Mouse (Mus musculus) right cerebral cortex, postnatal 10 days (tissue): ENCODE data around the gene Med15.

Experiments
- DNase-seq, 2 experiments: peaks; one replicate each; pipeline ENCODE4 v3.0.0; 2021; ENCODE audit warnings: low spot score in 2 of 2

The Med15 gene

DNA sequence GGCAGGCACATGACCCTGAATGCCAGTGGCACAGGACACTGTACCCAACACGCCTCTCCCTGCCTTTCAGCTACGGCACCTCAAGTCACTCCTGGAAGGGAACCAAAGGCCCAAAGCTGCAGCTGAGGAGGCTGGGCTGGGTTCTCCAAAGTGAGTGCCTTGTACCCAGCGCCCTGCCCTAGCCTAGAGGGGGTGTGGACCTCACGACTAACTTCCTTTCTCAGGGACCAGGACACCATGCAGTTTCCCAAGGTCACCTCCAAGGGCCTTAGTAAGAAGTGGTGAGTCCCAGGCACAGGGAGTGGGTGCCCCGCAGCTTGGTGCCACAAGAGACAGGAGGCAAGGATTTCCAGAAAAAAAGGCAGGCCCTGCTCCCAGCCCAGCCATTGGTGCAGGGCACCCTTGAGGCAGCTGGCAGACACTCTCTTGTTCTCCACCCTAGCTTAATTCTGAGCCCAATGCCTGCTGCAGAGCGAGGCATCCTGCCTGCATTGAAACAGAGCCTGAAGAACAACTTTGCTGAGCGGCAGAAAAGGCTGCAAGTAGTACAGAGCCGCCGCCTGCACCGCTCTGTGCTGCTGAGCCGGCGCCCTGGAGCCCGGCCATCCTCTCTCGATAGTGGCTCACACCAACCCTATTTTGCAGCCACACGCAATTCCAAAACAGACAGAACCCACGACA lies 82.6 kb downstream of the Med15 start:
- DNase-seq, result peak in 1 of 2 experiments; percentile 47

DNA sequence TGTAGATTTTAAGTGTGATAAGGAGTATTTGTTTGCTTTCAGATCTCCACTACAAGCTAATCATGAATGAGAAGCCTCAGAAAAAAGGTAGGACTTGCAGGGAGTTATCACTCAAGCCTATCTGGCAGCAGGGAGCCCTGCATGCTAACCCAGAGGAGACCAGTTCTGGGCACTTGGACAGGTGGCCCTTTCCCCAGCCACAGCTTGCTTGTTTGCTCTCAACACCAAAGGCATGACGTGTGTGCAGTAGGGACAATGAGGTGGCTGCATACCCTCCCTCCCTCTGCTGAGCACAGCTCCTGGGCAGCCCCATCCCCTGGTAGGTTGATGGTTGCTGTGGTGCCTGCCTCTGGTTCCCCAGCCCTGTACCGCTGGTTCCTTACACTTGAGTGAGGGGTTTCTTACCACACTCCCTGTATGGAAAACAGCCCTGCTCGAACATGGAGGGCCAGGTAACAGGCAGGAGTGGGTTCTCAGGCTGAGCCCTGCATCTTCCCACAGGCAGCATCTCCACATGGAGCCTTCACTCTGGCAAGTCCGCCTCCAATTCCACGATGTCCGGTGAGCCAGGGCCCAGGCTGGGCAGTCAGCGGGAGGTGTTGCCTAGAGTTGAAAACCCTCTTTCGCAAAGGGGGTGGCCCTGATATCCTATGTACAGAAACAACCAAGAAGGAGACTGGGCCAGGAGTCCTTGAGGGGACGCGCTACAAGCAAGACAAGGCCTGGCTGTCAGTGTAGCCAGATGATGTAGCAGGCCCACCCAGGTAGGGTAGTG lies 84.9 kb downstream of the Med15 start:
- DNase-seq, result no peak

DNA sequence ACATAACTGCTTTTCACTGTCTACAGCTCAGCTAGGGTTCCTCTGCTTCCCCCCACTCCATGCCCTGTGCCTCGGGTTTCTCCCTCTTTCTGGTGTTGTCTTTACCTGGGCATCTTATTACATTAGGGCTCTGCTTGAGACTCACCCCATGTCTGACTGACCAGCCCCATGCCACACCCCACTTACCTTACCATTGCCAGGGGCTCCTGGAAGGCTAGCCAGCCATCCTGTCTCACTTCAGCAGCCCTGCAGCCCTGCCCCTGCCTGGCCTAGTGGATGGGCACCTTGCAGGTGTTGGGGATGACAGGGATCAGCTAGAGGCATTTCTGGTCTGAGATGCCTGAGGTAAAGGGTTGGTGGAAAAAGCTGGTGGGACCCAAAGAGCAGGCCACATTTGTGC lies 85.5 kb downstream of the Med15 start:
- no peak for DNase-seq

DNA sequence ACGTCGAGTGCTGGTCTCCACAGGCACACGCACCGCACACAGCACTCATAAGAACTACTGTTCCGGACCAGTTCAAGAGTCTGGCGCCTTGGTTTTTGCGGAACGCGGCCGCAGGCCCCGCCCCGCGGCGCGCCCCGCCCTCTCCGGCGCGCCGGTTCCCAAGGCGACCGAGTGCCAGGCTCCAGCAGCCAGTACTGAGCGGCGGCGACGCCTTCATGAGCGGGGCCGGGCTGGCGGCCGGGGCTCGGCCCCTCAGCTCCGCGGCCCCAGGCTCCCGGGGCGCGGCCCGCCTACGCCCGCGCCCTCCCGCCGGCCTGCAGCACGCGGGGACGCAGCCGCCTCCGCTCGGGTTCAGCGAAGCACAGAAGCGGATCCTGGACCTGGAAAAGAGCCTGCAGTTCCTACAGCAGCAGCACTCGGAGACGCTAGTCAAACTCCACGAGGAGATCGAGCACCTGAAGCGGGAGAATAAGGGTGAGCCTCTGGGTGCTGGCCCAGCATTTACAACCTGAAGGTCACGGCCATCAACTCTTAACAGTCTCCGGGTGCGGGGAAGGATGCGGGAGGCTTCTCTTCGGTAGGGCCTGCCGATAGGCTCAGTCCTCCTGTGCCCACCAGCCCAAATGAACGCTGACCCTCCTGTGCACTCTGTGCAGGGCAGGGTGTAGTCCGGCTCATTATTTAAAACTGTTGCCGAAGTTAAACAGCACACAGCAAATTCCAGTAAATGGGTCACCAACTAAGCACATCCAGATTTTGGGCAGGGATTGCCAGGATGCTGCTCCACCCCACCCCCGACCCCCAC lies 86.2 kb downstream of the Med15 start, which contains the start of gene Ccdc74a:
TSS of gene Ccdc74a (plus strand) at position 161 of the 805 bp plus-strand sequence.
- peak; percentile 86 to 88 for DNase-seq

DNA sequence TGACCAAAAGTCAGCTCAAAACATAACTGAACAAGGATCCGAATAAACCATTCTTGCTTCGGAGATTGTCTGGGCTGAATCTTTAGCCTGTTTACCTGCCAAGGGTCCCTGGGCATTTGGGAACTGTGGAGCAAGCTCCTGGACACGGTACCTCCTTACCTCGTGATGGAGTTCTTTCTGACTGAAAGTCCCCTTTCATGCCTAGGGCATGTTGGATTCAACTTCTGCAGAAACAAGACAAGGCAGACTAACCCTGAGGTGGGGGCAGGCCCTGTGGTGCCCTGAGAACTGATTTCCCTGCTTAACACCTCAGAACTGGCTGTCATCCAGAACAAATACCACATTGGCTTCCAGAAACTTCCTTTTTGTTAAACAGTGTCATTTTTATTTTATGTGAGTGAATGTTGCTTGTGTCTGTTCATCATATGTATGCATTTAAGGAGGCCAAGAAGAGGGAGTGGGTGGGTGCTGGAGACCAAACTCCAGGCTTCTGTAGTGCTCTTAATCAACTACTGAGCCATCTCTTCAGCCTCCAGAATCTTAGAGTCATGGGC lies 89.2 kb downstream of the Med15 start:
- DNase-seq, result no peak

DNA sequence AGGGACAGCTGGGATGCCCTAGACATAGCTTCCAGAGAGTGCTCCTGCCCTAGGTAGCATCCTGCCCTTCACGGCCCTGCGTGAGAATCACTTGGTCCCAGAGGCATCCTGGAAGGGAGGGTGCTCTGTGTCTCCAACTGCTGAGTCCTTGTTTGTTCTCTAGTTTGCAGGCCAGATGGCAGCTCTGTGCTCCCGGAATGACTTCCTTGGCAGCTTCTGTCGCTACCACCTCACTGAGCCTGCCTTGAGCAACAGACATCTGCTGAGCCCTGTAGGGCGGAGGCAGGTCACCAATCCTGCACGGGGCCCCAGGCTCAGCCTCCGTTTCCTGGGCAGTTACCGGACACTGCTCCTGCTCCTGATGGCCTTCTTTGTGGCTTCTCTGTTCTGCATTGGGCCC lies 90.4 kb downstream of the Med15 start:
- DNase-seq, result peak in 1 of 2 experiments; percentile 56

DNA sequence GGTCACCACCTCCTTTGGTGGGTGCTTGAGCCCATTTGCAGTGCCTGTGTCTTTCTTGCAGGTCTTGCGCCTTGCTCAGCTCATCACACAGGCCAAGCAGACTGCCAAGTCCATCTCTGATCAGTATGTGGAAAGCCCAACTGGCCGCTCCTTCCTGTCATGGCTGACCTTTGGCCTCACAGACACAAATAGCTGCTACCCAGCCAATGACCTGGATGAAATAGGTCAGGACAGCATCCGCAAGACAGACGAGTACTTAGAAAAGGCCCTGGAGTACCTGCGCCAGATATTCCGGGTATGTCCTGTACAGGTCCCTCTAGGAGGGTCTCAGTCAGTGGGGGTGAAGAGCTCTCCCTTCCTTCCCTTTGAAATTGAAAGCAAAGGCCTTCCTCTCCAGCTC lies 91.4 kb downstream of the Med15 start:
- no peak for DNase-seq

DNA sequence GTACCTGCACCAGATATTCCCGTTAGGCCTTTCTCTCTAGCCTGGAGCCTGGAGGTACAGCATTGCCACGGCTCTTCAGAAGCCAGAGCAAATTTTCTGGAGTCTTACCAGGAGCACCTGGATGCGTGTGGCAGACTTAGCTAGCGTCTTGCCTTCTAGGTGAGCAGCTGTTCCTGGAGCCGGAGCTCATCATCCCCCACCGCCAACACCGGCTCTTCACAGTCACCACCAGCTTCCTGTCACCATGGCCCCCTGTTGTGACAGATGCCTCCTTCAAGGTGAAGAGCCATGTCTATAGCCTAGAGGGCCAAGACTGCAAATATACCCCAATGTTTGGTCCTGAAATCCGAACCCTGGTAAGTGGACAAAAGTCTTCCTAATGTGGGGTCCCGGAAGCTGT lies 92.0 kb downstream of the Med15 start:
- no peak for DNase-seq

DNA sequence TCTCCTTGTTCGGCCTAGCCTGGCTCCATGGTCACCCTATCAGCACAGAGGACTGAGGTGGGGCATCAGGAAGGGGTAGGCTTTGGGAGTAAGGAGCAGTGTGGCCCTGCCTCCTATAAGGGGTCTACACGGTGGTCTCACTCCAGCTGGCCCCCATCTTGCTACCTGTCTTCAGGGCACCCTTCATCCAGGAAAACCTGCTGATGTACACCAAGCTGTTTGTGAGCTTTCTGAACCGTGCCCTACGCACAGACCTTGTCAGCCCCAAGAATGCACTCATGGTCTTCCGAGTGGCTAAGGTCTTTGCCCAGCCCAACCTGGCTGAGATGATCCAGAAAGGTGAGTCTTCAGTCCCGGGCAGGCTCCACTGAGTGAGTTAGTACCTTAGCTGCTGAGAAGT lies 92.7 kb downstream of the Med15 start:
- no peak for DNase-seq

DNA sequence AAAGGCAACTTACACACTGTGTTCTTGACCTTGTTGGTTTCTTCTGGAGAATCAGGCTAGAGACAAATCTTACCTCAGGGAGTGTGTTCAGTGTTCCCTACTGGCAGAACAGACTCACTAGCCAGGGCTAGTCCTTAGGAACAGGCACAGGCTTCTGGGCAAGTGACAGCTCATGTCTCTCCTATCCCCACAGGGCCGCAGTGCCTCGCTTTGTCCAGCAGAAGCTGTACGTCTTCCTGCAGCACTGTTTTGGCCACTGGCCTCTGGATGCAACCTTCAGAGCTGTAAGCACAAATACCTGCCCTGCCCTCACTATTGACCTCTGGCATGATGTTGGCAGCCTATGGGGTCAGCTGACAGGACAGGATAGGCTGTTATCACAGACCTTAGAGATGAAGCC lies 93.6 kb downstream of the Med15 start:
- DNase-seq, result no peak

DNA sequence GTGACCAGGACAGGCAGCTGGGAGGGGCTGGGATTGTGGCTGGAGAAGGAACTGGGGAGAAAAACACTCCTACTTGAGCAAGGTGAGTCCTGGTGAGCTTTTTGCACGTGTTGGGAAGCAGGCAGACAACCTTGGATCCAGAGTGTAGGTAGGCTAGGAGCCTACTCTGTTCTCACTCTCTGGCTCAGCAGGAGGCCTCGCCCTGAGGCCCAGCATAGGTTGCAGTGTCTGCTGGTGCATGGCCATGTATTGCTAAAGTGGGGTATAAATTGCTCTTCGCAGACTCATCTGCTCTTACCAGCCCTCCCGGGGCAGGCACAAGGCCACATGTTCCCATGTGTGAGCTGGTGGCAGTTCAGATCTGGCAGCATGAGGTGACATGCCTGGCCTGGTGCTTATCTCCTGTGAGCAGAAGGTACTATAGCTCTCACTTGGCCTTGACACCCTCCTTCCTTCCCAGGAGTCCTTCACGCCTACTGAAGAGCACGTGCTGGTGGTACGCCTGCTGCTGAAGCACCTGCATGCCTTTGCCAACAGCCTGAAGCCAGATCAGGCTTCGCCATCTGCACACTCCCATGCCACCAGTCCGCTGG lies 94.6 kb downstream of the Med15 start:
- no peak for DNase-seq

DNA sequence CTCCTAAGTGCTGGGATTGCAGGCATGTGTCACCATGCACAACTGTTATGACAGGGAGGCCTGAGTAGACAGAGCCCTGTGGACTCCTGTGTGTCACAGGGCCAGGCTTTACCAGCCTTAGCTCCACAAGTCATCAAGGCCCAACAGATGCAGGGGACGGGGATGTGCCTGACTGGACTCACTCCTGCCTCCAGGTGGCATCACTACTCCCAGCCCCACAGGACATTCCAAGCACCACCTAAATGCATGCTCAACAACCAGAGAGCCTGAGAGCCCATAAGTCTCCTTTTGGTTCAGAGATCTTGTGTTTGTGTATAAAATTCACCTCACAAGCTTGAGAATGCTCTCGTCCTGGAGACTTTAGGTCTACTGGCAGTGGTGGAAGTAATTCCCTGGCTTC lies 95.1 kb downstream of the Med15 start:
- no peak for DNase-seq

DNA sequence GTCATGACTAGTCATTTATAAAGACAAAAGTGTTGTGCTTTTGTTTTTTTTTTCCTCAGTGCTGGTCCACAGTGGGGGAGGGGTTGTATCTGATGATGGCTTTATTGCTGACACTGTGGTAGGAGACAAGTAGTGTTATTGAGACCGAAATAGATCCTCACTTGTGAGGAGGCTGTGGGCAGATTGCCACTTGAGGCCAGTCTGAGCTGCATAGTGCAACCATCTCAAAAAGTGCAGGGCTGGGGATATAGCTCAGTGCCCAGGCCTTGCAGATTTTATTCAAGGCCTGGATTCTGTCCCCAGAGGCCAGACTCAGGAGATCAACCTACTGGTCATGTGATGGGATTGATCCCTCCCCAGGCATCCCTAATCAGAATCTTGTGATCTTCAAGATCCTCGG lies 95.8 kb downstream of the Med15 start:
- DNase-seq, result no peak

DNA sequence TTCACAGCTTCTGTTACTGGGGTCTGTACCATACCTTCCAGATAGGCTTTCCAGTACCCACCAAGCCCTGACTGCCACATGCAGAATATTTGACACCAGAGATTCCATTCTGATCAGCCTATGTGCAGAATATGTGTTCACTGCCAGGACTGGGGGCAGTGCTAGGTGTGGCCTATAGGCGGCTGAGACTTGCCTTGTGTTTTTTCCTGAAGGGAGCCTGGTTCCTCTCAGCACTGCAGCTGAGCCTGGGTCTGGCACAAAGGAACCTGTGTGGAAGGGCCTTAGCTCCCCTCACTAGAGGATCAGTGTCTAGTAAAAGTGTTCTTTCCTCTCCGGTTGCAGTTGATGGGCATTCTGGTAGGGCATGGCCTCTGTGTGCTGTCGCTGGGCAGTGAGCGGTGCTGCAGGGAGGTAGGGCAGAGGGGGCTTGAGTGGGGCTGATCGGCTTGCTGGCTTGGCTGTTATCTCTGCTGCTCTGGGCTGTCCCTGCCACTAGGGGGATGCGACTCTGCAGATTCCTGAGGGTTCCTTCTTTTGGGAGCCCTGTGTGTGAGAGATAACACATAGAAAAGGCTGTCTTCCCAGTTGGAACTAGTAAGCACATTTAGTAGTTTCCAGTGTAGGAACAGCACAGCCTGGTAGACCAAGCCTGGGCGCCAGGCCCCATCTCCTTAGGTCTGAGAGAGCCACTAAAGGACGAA lies 99.1 kb downstream of the Med15 start:
- no peak for DNase-seq

DNA sequence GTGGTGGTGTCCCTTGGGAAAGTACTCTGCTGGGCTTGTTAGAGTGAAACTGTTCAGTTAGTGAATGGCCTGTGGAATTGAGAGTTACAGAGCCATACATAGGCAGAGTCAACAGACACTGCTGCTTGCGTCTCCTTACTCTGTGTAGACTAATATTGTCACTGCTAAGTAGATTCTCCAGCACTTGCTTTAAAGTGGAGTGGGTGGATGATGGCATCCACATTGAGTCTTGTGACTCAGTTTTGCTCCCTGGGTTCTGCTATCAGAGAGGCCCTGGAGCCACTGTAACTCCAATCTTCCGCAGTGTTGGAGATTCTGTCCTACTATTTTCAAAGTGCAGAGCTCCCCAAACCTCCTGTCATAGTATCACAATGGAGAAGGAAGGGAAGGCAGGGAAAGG lies 100.1 kb downstream of the Med15 start:
- no peak for DNase-seq

DNA sequence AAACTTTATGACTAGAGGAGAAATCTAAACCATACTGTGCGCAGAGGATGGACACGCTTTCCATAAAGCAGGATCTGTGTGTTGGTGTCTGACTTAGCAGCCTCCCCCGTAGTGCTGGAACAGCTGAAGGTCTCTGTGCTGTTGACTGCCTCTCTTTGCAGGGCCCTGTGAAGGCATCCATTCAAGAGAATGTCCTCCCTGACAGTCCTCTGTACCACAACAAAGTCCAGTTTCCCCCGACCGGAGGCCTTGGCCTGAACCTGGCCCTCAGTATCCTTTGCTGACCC lies 106.5 kb downstream of the Med15 start:
- DNase-seq, result no peak

DNA sequence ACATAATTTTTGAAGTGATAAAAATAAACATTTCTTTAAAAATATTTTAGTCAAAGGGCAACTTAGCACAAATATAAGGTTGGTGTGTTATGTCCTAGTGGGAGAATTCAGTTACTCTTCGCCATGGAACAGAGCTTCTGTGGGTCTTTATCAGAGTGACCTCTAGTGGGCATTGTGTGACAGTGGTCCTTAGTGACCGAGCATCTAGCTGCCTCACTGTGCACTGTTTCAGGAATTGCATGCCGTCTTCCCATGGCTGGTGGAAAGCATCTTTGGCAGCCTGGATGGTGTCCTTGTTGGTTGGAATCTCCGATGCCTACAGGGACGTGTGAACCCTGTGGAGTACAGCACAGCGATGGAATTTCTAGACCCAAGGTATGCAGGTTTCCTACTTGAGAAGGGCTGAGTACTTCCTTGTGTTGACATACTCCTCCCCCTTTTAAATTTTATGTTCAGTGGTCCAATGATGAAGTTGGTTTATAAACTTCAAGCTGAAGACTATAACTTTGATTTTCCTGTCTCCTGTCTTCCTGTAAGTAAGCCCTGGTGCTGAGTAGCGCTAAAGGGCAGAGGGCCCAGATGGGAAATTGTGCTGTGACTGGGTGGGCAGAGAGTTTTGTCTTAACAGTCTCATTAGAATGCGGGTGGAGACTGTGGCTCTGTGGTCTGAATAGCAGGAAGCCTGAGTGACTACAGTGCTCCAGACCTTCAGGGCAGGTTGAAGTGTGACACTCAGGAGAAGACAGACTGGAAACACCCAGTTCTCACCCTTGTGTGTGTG lies 107.0 kb downstream of the Med15 start:
- DNase-seq, result no peak

DNA sequence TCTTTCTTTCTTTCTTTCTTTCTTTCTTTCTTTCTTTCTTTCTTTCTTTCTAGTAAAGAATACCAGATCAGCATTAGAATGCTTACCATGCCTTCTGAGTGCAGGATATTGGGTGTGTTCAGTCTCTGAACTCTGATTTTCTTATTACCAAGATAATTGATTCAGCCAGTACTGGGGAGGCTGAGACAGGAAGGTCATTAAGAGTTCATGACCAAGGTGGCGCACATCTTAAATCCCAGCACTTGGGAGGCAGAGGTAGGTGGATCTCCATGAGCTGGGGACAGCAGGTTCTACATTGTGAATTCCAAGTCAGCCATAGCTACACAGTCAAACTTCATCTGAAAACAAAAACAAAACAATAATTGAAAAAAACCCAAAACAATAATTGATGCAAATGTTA lies 110.8 kb downstream of the Med15 start:
- no peak for DNase-seq

DNA sequence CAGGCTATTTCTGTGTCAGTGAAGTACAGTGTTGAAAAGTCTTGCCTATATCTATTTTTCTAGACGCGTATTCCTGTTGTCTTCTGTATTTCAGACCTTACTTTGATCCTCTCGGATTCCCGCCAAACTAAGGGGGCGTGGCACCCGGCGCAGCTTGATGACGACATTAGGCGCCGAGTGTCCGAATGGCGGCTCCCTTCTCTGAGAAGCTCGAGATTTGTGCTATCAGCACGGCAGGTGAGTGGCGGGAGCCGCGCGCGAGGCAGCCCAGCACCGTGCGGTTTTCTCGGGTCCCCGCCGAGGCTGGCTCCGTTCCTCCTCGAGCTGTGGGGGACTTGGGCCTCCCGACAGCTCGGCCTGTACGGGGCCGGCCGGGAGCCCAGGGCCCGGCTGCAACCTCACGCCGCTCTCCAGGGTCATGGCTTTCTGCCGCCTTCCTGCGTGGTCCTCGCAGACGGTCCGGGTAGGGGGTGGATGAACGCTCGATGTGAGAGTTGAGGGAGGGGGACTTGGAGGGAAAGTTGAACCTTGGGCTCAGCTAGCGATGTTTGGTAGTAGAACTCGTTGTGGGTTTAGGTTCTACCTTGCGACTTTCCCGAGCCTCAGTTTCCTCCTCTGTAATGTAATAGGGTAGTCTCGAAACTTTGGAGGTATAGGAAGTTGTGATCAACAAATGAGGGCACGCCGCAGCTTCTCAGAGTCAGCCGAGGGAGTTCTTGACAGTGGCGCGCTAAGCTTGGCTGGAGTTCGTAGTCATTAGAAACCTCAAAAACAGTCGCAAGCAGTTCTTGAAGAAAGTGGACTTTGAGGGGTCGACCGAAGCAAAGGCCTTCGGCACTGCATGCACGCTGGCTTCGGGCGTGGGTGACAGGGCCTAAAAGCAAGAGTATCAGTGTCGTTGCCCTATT lies 113.2 kb downstream of the Med15 start, which contains the start of gene Smpd4:
TSS of gene Smpd4 (plus strand) at position 157 of the 908 bp plus-strand sequence.
- peak; percentile 91 to 93 for DNase-seq
